16 mouse cellular contexts compared by ENCODE assay signal in genomic region chr12:112126931-112127635, GRCm38 (mm10). TPM values are rescaled to one million over a fixed set of nuclear protein-coding genes. Genes with fewer than 3 reads are reported as not detected.
DNase-seq lines count a peak whose midpoint lies in the region; TF ChIP-seq lines count a peak whose summit lies in the region.
"Had no signal": no experiment of that assay in that cellular context is flagged by ENCODE, and none has a peak within 500 bp of the region (broad histone marks: within the 10 kb centered on the region; RNA-seq: fewer than 3 reads in every experiment).

No protein-coding gene starts in this region.

- H3K4me3 ChIP-seq in layer of hippocampus, adult 2 months, result no peak overlapping the region
- H3K4me3 ChIP-seq: forebrain, embryonic 15.5 days; heart, embryonic 15.5 days; lung, embryonic 15.5 days; midbrain, embryonic 12.5 days had no signal

- no peak overlapping the region for H3K27ac ChIP-seq in layer of hippocampus, adult 2 months
- H3K27ac ChIP-seq: forebrain, embryonic 15.5 days; heart, embryonic 15.5 days; midbrain, embryonic 12.5 days had no signal

- TF ChIP-seq CTCF in layer of hippocampus, adult 2 months (conservative IDR thresholded peaks at IDR 0.05), result peak; percentile 54

- DNase-seq in adrenal gland, adult 2 months, result peak; percentile 82
- DNase-seq in adrenal gland, postnatal 10 days, result no peak
- DNase-seq in layer of hippocampus, adult 2 months (ENCODE audit: low spot score in 2 of 2), result no peak
- DNase-seq in layer of hippocampus, adult 9-10 months (ENCODE audit: low spot score), result no peak
- DNase-seq in thymus, postnatal 4 days, result peak; percentile 40
- no peak for DNase-seq in thymus, adult 18-20 months
- no peak for DNase-seq in urinary bladder, postnatal 4 days (ENCODE audit: low spot score in 2 of 2)
- DNase-seq in embryo, embryonic 11 days, result no peak
- DNase-seq: cerebellum, adult 11 months; gastrocnemius, postnatal 25 days; kidney, postnatal 4 days; thymus, adult 2 months had no signal

RNA-seq across cellular contexts. Expression of gene Kif26a, which starts 18.9 kb away (rescaled TPM):
- 1 to 10 TPM; 6.1 to 9.5 TPM for total RNA-seq in adrenal gland, adult 2 months (2021)
- polyA plus RNA-seq in adrenal gland, adult 2 months (2012; rRNA removed), result 11.8 and 17.0 TPM in 2 replicates
- 10 to 100 TPM; 20.0 to 25.4 TPM for total RNA-seq in adrenal gland, postnatal 10 days (2021)
- total RNA-seq in layer of hippocampus, adult 2 months (2021), result 1 to 10 TPM; 5.0 to 5.8 TPM

RNA-seq across cellular contexts. Expression of gene Aspg, which starts 20.6 kb away (rescaled TPM):
- total RNA-seq in adrenal gland, adult 2 months (2021), result 10 to 100 TPM; 23.2 to 24.5 TPM
- 27.0 and 52.0 TPM in 2 replicates for polyA plus RNA-seq in adrenal gland, adult 2 months (2012; rRNA removed)
- 10 to 100 TPM; 24.1 to 26.0 TPM for total RNA-seq in adrenal gland, postnatal 10 days (2021)
- total RNA-seq in layer of hippocampus, adult 2 months (2021), result 1 to 10 TPM; 1.4 to 3.4 TPM
- total RNA-seq: gastrocnemius, postnatal 25 days had no signal

Comparison
In these comparisons a context has a peak if more than half of its experiments do, and no peak if none do; other contexts are left out.
1. DNase-seq: peak in adrenal gland, adult 2 months (single experiment) and thymus, postnatal 4 days (single experiment); none in adrenal gland, postnatal 10 days (single experiment), layer of hippocampus, adult 2 months (0 of 2), layer of hippocampus, adult 9-10 months (single experiment), thymus, adult 18-20 months (0 of 2), urinary bladder, postnatal 4 days (0 of 2) and embryo, embryonic 11 days (single experiment).
2. RNA of gene Aspg, which starts 20.6 kb away (total RNA-seq): 24.1 to 26.0 TPM in adrenal gland, postnatal 10 days and 23.2 to 24.5 TPM in adrenal gland, adult 2 months; 1.4 to 3.4 TPM in layer of hippocampus, adult 2 months; every median in the first group is over 4 times any median in the second.